Mouse (Mus musculus) kidney, adult 18-20 months (tissue): ENCODE data around the gene Il2rg.
A peak's percentile ranks its signal among the peaks of the same experiment; 100 is the strongest.

Experiments used
- DNase-seq: peaks from one replicate; pipeline ENCODE4 v3.0.0; 2021

The Il2rg gene

GRCm38 (mm10) chrX:101268025-101268754, at the start of gene Il2rg:
Il2rg (minus strand) TSS chrX:101268255.
- DNase-seq, result no peak

- DNase-seq, result no peak
These were observed 45.7 kb upstream of the Il2rg start for GRCm38 (mm10) chrX:101313625-101314359.

- DNase-seq, result no peak
These were observed 41.2 kb upstream of the Il2rg start for GRCm38 (mm10) chrX:101309299-101309698.

- no peak for DNase-seq
These were observed 36.6 kb upstream of the Il2rg start for GRCm38 (mm10) chrX:101304646-101305045.

- DNase-seq, result no peak
These were observed 33.6 kb upstream of the Il2rg start for GRCm38 (mm10) chrX:101301654-101302053.

GRCm38 (mm10) chrX:101300427-101301030, 32.5 kb upstream of the Il2rg start:
- no peak for DNase-seq

- no peak for DNase-seq
These were observed 31.7 kb upstream of the Il2rg start for GRCm38 (mm10) chrX:101299473-101300426.

GRCm38 (mm10) chrX:101299055-101299454, 31.0 kb upstream of the Il2rg start, which contains the start of gene Nlgn3:
Nlgn3 (plus strand) TSS chrX:101299168.
- no peak for DNase-seq

GRCm38 (mm10) chrX:101290111-101290510, 22.1 kb upstream of the Il2rg start:
- DNase-seq, result no peak

GRCm38 (mm10) chrX:101289037-101289436, 21.0 kb upstream of the Il2rg start:
- DNase-seq, result no peak

GRCm38 (mm10) chrX:101288432-101288831, 20.4 kb upstream of the Il2rg start:
- no peak for DNase-seq

GRCm38 (mm10) chrX:101287543-101287942, 19.5 kb upstream of the Il2rg start:
- no peak for DNase-seq

- no peak for DNase-seq
These were observed 18.1 kb upstream of the Il2rg start for GRCm38 (mm10) chrX:101285953-101286670.

- DNase-seq, result peak; percentile 60
These were observed 17.5 kb upstream of the Il2rg start for GRCm38 (mm10) chrX:101285534-101285933.

GRCm38 (mm10) chrX:101282813-101283212, 14.8 kb upstream of the Il2rg start:
- DNase-seq, result no peak

GRCm38 (mm10) chrX:101273875-101274738, 6.1 kb upstream of the Il2rg start, which contains the start of gene Med12:
Med12 (plus strand) TSS chrX:101274030.
- DNase-seq, result peak; percentile 90

GRCm38 (mm10) chrX:101273410-101273809, 5.4 kb upstream of the Il2rg start:
- no peak for DNase-seq

- no peak for DNase-seq
These were observed 685 bp upstream of the Il2rg start, which contains the start of gene Gm20489 for GRCm38 (mm10) chrX:101268755-101269124. Gm20489 (minus strand) TSS chrX:101269023.

- no peak for DNase-seq
These were observed 1.4 kb downstream of the Il2rg start for GRCm38 (mm10) chrX:101266631-101267030.

- no peak for DNase-seq
These were observed 4.2 kb downstream of the Il2rg start, which contains the start of gene Gm614 for GRCm38 (mm10) chrX:101263892-101264291. Gm614 (minus strand) TSS chrX:101263992.
